Mouse (Mus musculus): ENCODE data around the gene Il1rl2.

GRCm38 (mm10) chr1:40360969-40361368 lies 36.6 kb downstream of the Il1rl2 start:
- TF ChIP-seq MAX (IDR thresholded peaks at IDR 0.05) = no peak
- TF ChIP-seq CTCF (IDR thresholded peaks at IDR 0.05; ENCODE audit: control insufficient read depth, insufficient read depth, insufficient read length) = no peak
- no peak for TF ChIP-seq MYOG (IDR thresholded peaks at IDR 0.05; ENCODE audit: control insufficient read depth, extremely low read depth, insufficient read length)

Data from C2C12 (cell line).